Mouse (Mus musculus) liver, embryonic 14.5 days (tissue): Measurements from ENCODE around the gene Orai1.
A peak's percentile ranks its signal among the peaks of the same experiment; 100 is the strongest.

Source experiments
- CTCF ChIP-seq: IDR thresholded peaks from 2 replicates; pipeline ENCODE4 v1.5.1; 2016; ENCODE audit warnings: antibody characterized with exemption, low read depth, control low read depth
- EP300 ChIP-seq: IDR thresholded peaks from 2 replicates; pipeline ENCODE4 v1.6.1; 2016; ENCODE audit warnings: antibody characterized with exemption, low read depth

DNA sequence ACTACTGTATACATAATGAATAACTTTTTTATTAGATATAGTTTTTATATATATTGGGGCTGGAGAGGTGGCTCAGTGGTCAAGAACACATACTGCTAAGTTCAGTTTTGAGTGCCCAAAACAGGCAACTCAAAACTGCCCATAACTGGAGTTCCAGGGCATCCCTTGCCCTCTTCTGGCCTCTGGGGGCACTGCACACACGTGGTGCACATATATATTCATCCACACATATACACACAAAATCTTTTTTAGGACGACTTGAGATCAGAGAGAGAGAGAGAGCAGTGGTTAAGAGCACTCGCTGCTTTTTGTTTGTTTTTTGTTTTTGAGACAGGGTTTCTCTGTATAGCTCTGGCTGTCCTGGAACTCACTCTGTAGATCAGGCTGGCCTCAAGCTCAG is 16.4 kb downstream of the Orai1 start:
- peak; percentile 30 for TF ChIP-seq CTCF
- TF ChIP-seq EP300: no peak
